Mouse (Mus musculus) kidney, embryonic 14.5 days (tissue): ENCODE measurements around the gene B3gnt6. TPM values are rescaled to one million over a fixed set of nuclear protein-coding genes. Genes with fewer than 3 reads are reported as not detected.

Experiments
- ATAC-seq: fragments of 200-750 bp; cut with Nextera tagmentation; 2 replicates; pipeline ENCODE4 v1.8.0; 2017; ENCODE audit warnings: moderate number of reproducible peaks, mild to moderate bottlenecking, moderate TSS enrichment, moderate library complexity; ENCODE audit not compliant: low FRiP score, low TSS enrichment
- H3K27ac ChIP-seq: fragments of 300-500 bp; sonication (generic); 2 replicates; pipeline ENCODE4 v1.5.1; 2014; ENCODE audit warnings: low read depth, mild to moderate bottlenecking, low read length, moderate library complexity, mixed read lengths
- H3K27me3 ChIP-seq: fragments of 300-500 bp; sonication (generic); 2 replicates; pipeline ENCODE4 v1.6.1; 2014; ENCODE audit warnings: mild to moderate bottlenecking, low read length; ENCODE audit not compliant: control insufficient read depth, insufficient read depth
- H3K36me3 ChIP-seq: fragments of 300-500 bp; sonication (generic); 2 replicates; pipeline ENCODE4 v1.6.1; 2014; ENCODE audit warnings: low read length, mixed read lengths; ENCODE audit not compliant: control insufficient read depth, insufficient read depth
- H3K4me1 ChIP-seq: fragments of 300-500 bp; sonication (generic); 2 replicates; pipeline ENCODE4 v1.6.1; 2014; ENCODE audit warnings: low read length, mixed read lengths; ENCODE audit not compliant: control insufficient read depth, insufficient read depth
- H3K4me2 ChIP-seq: fragments of 300-500 bp; sonication (generic); replicated peaks from 2 replicates; pipeline ENCODE4 v1.6.1; 2014; ENCODE audit warnings: low read depth, mild to moderate bottlenecking, low read length
- H3K4me3 ChIP-seq: fragments of 300-500 bp; sonication (generic); 2 replicates; pipeline ENCODE4 v1.5.1; 2014; ENCODE audit warnings: mild to moderate bottlenecking, low read length
- H3K9ac ChIP-seq: fragments of 300-500 bp; sonication (generic); 2 replicates; pipeline ENCODE4 v1.6.1; 2014; ENCODE audit warnings: low read depth, mild to moderate bottlenecking, low read length, moderate library complexity
- H3K9me3 ChIP-seq: fragments of 300-500 bp; sonication (generic); 2 replicates; pipeline ENCODE4 v1.6.1; 2016; ENCODE audit warnings: low read length; ENCODE audit not compliant: control insufficient read depth
- WGBS: fragments of 180-500 bp; shearing (Covaris S2); extraction: QIAGEN DNeasy Blood & Tissue Kit; methylation state at CpG from one replicate; pipeline ENCODE4 v1.1.7; 2014; 5-methylcytosine and 5-hydroxymethylcytosine counted together
- polyA plus RNA-seq: library from polyadenylated mRNA; unstranded; fragments of >200 nt; fragmentation: Nextera tagmentation; extraction: Ambion mirVana; gene quantifications from 2 replicates; pipeline ENCODE4 v1.2.1, GENCODE M21; 2014

The B3gnt6 gene
- polyA plus RNA-seq, 1 experiment from 2014 or later = 0.15 TPM

- Histone ChIP-seq H3K4me2 (peak overlapping the region; percentile 79), H3K4me3 (peak overlapping the region; percentile 82), H3K9me3 (no peaks in the 10 kb centered on the region), H3K9ac (peak overlapping the region; percentile 63; the same call in 1 of the 2 replicates), H3K27me3 (0 out of 2 replicates have a peak, but pooled peaks cover 3% of the 10 kb centered on the region), H3K36me3 (no peaks in the 10 kb centered on the region), H3K4me1 (peaks cover 3% of the 10 kb centered on the region; the same call in 1 of the 2 replicates), H3K27ac (peak overlapping the region; percentile 80)
- 68% methylated on average over 5 of the region's 5 CpGs for WGBS
- ATAC-seq = peak; percentile 40
Observed at GRCm38 (mm10) chr7:98178560-98179231, 20.6 kb downstream of the B3gnt6 start.

DNA sequence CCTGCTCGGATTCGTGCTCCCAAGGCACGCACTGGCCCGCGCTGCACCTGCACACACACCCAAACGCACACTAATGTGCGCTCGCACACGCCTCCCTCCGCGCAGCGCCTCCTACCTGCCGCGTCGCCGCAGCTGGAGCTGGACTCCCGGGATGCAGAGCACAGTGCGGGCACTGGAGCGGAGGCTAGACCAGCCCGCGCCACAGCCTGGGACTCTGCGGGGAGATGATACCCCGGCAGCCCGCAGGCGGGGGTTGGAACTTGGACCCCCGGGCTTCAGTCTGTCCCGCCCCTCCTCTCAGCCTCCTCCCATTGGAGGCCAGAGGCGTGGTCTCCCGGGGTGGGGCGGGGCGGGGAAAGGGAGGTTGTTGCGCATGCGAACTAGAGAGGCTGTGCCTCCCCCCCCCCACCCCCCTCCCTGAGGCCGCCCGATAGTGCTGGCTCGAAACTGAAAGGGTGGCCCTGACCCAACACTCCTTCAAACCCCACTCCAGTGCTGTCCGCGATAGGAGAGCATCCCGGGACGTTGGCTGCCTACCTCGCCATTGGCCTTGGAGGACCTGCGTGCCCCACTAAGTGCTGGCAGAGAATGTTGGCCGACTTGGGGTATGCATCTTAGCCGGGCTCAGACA is 21.2 kb downstream of the B3gnt6 start, which contains the start of gene Capn5:
TSS of gene Capn5 (minus strand) at position 346 of the 631 bp plus-strand sequence.
- Histone ChIP-seq H3K36me3 (no peaks in the 10 kb centered on the region), H3K27me3 (0 out of 2 replicates have a peak, but pooled peaks cover 3% of the 10 kb centered on the region), H3K4me2 (peak within 1 kb of the TSS; percentile 79), H3K27ac (peak within 1 kb of the TSS; percentile 80), H3K4me3 (peak within 1 kb of the TSS; percentile 82), H3K9me3 (no peaks in the 10 kb centered on the region), H3K9ac (peak within 1 kb of the TSS; percentile 63), H3K4me1 (peaks cover 3% of the 10 kb centered on the region; the same call in 1 of the 2 replicates)
- peak; percentile 81 for ATAC-seq
- 2% methylated on average over 38 of the region's 44 CpGs for WGBS

- Histone ChIP-seq H3K27me3 (0 out of 2 replicates have a peak, but pooled peaks cover 3% of the 10 kb centered on the region), H3K9ac (peak overlapping the region; percentile 63), H3K4me2 (peak overlapping the region; percentile 79), H3K4me3 (peak overlapping the region; percentile 82), H3K4me1 (peaks cover 3% of the 10 kb centered on the region; the same call in 1 of the 2 replicates), H3K36me3 (no peaks in the 10 kb centered on the region), H3K9me3 (no peaks in the 10 kb centered on the region), H3K27ac (peak overlapping the region; percentile 80; the same call in 1 of the 2 replicates)
- ATAC-seq = no peak; the same call in 1 of the 2 replicates
- 6% methylated on average over 9 of the region's 9 CpGs for WGBS
Observed at GRCm38 (mm10) chr7:98177566-98177928, 21.7 kb downstream of the B3gnt6 start.

DNA sequence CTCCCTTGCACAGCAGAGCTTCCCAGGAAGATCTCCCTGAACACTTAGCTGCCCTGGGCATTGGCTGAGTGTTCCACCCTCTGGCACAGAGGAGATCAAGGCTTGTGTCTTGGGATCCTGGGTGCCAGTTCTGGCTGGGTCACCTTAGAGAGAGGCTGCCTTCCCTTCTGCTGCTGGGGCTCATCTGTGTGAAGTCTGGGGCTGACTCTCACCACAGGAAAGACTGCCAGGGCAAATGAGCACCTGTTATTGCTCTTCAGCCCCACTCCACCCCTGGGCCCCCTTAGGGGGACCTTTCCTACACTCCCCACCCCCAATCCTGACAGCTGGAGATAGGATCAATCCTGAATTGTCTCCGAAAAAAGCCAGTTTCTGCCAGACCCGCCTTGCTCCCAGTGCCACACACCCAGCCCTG is 22.2 kb downstream of the B3gnt6 start:
- Histone ChIP-seq H3K27me3 (0 out of 2 replicates have a peak, but pooled peaks cover 3% of the 10 kb centered on the region), H3K9me3 (no peaks in the 10 kb centered on the region), H3K9ac (0 out of 2 replicates have a peak overlapping the region, but pooled peaks have one; percentile 63), H3K4me3 (peak overlapping the region; percentile 82), H3K27ac (no peak overlapping the region), H3K4me2 (peak overlapping the region; percentile 79), H3K4me1 (peaks cover 3% of the 10 kb centered on the region; the same call in 1 of the 2 replicates), H3K36me3 (no peaks in the 10 kb centered on the region)
- 41% methylated on average over 2 of the region's 2 CpGs for WGBS
- ATAC-seq = no peak

DNA sequence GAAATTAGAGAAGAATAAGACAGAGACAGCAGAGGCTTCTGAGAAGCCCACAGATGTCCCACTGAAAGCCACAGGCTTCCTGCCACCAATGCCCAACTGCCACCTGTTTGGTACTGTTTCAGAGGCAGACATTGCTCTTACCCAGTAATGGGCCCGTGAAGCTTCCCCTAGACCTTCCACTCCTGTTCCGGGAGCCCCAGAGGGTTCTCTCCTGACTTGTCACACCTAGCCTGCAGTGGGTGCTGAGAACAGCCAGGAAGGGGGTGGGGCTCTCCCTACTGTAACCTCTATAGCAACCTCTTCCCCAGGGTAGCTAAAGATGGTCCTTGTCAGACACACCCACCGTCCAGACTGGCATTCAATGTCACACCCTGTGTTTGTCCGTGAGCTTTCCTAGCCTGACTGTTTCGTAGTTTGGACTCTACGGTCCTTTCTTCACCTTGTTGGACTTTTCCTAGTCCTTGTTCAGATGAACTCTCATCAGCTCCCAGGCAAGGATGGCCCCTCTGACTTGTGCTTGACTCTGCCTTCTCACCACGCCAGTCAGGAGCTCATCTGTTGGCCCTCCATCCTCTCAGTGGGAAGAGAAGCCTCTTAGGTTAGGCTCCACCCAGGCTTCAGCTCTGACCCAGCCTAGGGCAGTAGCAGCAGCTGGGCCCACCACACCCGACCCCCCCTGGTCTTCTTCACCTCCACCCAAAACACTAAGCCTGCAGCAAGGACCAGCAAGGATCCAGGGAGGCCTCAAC is 22.8 kb downstream of the B3gnt6 start:
- 71% methylated on average over 8 of the region's 8 CpGs for WGBS
- no peak overlapping the region for H3K27ac ChIP-seq

GRCm38 (mm10) chr7:98174883-98175755 is 24.2 kb downstream of the B3gnt6 start:
- no peak overlapping the region for H3K4me3 ChIP-seq
- no peak overlapping the region for H3K9ac ChIP-seq
- no peaks in the 10 kb centered on the region for H3K9me3 ChIP-seq
- WGBS = 78% methylated on average over 4 of the region's 4 CpGs
- H3K27ac ChIP-seq = no peak overlapping the region
- H3K4me2 ChIP-seq = no peak overlapping the region
- 0 out of 2 replicates have a peak, but pooled peaks cover 3% of the 10 kb centered on the region for H3K27me3 ChIP-seq
- H3K36me3 ChIP-seq = no peaks in the 10 kb centered on the region
- no peak for ATAC-seq
- peaks cover 6% of the 10 kb centered on the region; the same call in 1 of the 2 replicates for H3K4me1 ChIP-seq

More for the DNA sequence above, 22.8 kb downstream of the B3gnt6 start:
- H3K9ac ChIP-seq = no peak overlapping the region
- peaks cover 6% of the 10 kb centered on the region; the same call in 1 of the 2 replicates for H3K4me1 ChIP-seq
- no peaks in the 10 kb centered on the region for H3K36me3 ChIP-seq
- no peaks in the 10 kb centered on the region for H3K9me3 ChIP-seq
- peak overlapping the region; percentile 82 for H3K4me3 ChIP-seq
- 0 out of 2 replicates have a peak, but pooled peaks cover 3% of the 10 kb centered on the region for H3K27me3 ChIP-seq
- ATAC-seq = no peak
- H3K4me2 ChIP-seq = peak overlapping the region; percentile 79

DNA sequence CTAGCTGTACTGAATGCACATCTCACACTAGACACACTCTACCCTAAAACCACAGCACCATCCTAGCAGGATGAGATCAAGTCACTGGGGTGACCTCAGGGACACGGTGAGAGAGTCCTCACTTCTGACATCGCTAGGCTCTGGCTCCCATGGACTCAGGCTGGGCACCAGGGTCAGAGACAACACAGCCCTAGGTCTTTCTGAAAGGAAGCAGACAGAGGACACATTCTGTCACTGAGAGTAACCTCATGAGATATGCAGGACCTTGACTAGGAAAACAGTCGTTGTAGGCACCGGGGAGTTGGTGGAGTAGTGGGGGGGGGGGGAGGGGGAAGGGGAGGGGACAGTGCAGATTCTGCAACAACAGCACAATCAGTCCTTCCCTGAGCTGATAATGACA is 25.9 kb downstream of the B3gnt6 start:
- H3K4me3 ChIP-seq = no peak overlapping the region
- no peaks in the 10 kb centered on the region for H3K36me3 ChIP-seq
- no peak overlapping the region for H3K27ac ChIP-seq
- H3K4me1 ChIP-seq = peaks cover 3% of the 10 kb centered on the region; the same call in 1 of the 2 replicates
- no peak overlapping the region for H3K9ac ChIP-seq
- H3K27me3 ChIP-seq = 0 out of 2 replicates have a peak, but pooled peaks cover 3% of the 10 kb centered on the region
- H3K9me3 ChIP-seq = no peaks in the 10 kb centered on the region
- no peak overlapping the region for H3K4me2 ChIP-seq
- WGBS = 50% methylated on average over 4 of the region's 4 CpGs
- no peak for ATAC-seq

DNA sequence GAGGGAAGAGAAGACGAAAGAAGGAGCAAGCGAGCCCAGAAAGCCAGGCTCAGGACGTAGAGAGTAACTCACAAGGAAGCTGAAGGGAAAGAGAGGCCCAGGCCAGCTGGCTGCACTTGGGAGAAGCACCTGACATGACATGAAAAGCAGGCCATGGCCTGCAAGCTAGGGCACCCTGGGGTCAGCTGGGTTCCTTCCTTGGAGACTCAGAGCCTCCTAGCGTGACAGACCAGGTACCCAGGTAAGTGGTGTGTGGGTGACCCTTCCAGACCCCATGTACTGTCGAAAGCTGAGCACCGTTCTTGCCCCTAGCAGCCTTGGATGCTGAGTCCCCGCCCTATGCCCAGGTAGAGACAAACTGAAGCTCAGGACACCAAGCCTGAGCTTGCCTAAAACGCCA is 26.6 kb downstream of the B3gnt6 start:
- no peaks in the 10 kb centered on the region for H3K36me3 ChIP-seq
- ATAC-seq = no peak
- no peak overlapping the region for H3K9ac ChIP-seq
- 0 out of 2 replicates have a peak, but pooled peaks cover 3% of the 10 kb centered on the region for H3K4me1 ChIP-seq
- H3K27ac ChIP-seq = no peak overlapping the region
- H3K27me3 ChIP-seq = 0 out of 2 replicates have a peak, but pooled peaks cover 3% of the 10 kb centered on the region
- H3K9me3 ChIP-seq = no peaks in the 10 kb centered on the region
- WGBS = 82% methylated on average over 8 of the region's 8 CpGs
- H3K4me2 ChIP-seq = no peak overlapping the region
- no peak overlapping the region for H3K4me3 ChIP-seq
